Mouse (Mus musculus) c-Kit-positive CD71-positive TER-119-positive erythroid progenitor cells, embryonic 14.5 days (primary cell): ENCODE measurements around the gene Pygo1.

ENCODE experiments used
- DNase-seq: peaks from one replicate; pipeline ENCODE4 v3.0.0-alpha.2; 2013; ENCODE audit warnings: low spot score

Pygo1 gene

GRCm38 (mm10) chr9:72925021-72925934 lies at the start of gene Pygo1:
TSS of gene Pygo1 (plus strand) at chr9:72925645.
- no peak for DNase-seq

GRCm38 (mm10) chr9:72875878-72876277 lies 49.6 kb upstream of the Pygo1 start:
- no peak for DNase-seq

GRCm38 (mm10) chr9:72877905-72878304 lies 47.5 kb upstream of the Pygo1 start:
- DNase-seq, result no peak

- DNase-seq, result no peak
These were observed 46.8 kb upstream of the Pygo1 start for GRCm38 (mm10) chr9:72878656-72879055.

GRCm38 (mm10) chr9:72879601-72880000 lies 45.8 kb upstream of the Pygo1 start:
- no peak for DNase-seq

- no peak for DNase-seq
These were observed 45.1 kb upstream of the Pygo1 start for GRCm38 (mm10) chr9:72880225-72880960.

GRCm38 (mm10) chr9:72881026-72881768 lies 44.2 kb upstream of the Pygo1 start:
- DNase-seq, result no peak

- peak; percentile 21 for DNase-seq
These were observed 41.5 kb upstream of the Pygo1 start for GRCm38 (mm10) chr9:72883940-72884339.

GRCm38 (mm10) chr9:72889777-72890176 lies 35.7 kb upstream of the Pygo1 start:
- DNase-seq, result no peak

GRCm38 (mm10) chr9:72890499-72891085 lies 34.9 kb upstream of the Pygo1 start:
- no peak for DNase-seq

GRCm38 (mm10) chr9:72892761-72893160 lies 32.7 kb upstream of the Pygo1 start:
- no peak for DNase-seq

GRCm38 (mm10) chr9:72894796-72895352 lies 30.6 kb upstream of the Pygo1 start:
- no peak for DNase-seq

- DNase-seq, result no peak
These were observed 23.4 kb upstream of the Pygo1 start for GRCm38 (mm10) chr9:72902057-72902456.

- peak; percentile 13 for DNase-seq
These were observed 22.8 kb upstream of the Pygo1 start for GRCm38 (mm10) chr9:72902611-72903010.

GRCm38 (mm10) chr9:72906693-72907103 lies 18.7 kb upstream of the Pygo1 start:
- no peak for DNase-seq

- DNase-seq, result no peak
These were observed 14.1 kb upstream of the Pygo1 start for GRCm38 (mm10) chr9:72911381-72911780.

- DNase-seq, result no peak
These were observed 11.9 kb upstream of the Pygo1 start for GRCm38 (mm10) chr9:72913551-72913950.

- no peak for DNase-seq
These were observed 9.7 kb upstream of the Pygo1 start for GRCm38 (mm10) chr9:72915728-72916127.

GRCm38 (mm10) chr9:72923068-72923467 lies 2.4 kb upstream of the Pygo1 start:
- no peak for DNase-seq

GRCm38 (mm10) chr9:72925935-72926258 lies 452 bp downstream of the Pygo1 start:
- no peak for DNase-seq

GRCm38 (mm10) chr9:72931166-72931790 lies 5.8 kb downstream of the Pygo1 start:
- no peak for DNase-seq
